17 mouse cellular contexts compared by ENCODE assay signal in genomic region chr6:141189701-141190100, GRCm38 (mm10). TPM values are rescaled to one million over a fixed set of nuclear protein-coding genes. Genes with fewer than 3 reads are reported as not detected.
DNase-seq lines count a peak whose midpoint lies in the region; ATAC-seq and TF ChIP-seq lines count a peak whose summit lies in the region.
"Had no signal": no experiment of that assay in that cellular context is flagged by ENCODE, and none has a peak within 500 bp of the region (broad histone marks: within the 10 kb centered on the region; RNA-seq: fewer than 3 reads in every experiment).

No protein-coding gene starts in this region.

- no peak overlapping the region for H3K4me2 ChIP-seq in intestine, postnatal 0 days (replicated peaks; ENCODE audit: low read depth)
- H3K4me2 ChIP-seq: embryonic facial prominence, embryonic 12.5 days; forebrain, embryonic 12.5 days; heart, embryonic 13.5 days; hindbrain, embryonic 12.5 days had no signal

- H3K9ac ChIP-seq in heart, adult 2 months (ENCODE audit: low read depth, low read length): no peak overlapping the region
- H3K9ac ChIP-seq in intestine, postnatal 0 days (ENCODE audit: low read depth, low read length): no peak overlapping the region
- H3K9ac ChIP-seq: embryonic facial prominence, embryonic 12.5 days; forebrain, embryonic 12.5 days; heart, embryonic 13.5 days; hindbrain, embryonic 12.5 days had no signal

- no peak for TF ChIP-seq EP300 in heart, adult 2 months (IDR thresholded peaks at IDR 0.05; ENCODE audit: insufficient read depth, low read depth, low read length)

- intact Hi-C loops in heart, adult 2 months (cut with DNase I): no loop called here

- no peaks in the 10 kb centered on the region for H3K27me3 ChIP-seq in heart, adult 2 months (ENCODE audit: control insufficient read depth, insufficient read depth, low read length)
- no peaks in the 10 kb centered on the region for H3K27me3 ChIP-seq in intestine, postnatal 0 days (replicated peaks; ENCODE audit: control insufficient read depth, insufficient read depth, low read length)
- H3K27me3 ChIP-seq: embryonic facial prominence, embryonic 12.5 days; heart, embryonic 13.5 days; hindbrain, embryonic 12.5 days had no signal

- H3K27ac ChIP-seq in heart, adult 2 months: peak overlapping the region; percentile 10
- peak overlapping the region; percentile 81 for H3K27ac ChIP-seq in intestine, postnatal 0 days (ENCODE audit: low read depth, low read length)
- H3K27ac ChIP-seq: embryonic facial prominence, embryonic 12.5 days; forebrain, embryonic 12.5 days; heart, embryonic 13.5 days; hindbrain, embryonic 12.5 days had no signal

- no peaks in the 10 kb centered on the region for H3K4me1 ChIP-seq in heart, adult 2 months (ENCODE audit: control insufficient read depth, insufficient read depth, low read length)
- 0 out of 2 replicates have a peak, but pooled peaks cover 13% of the 10 kb centered on the region for H3K4me1 ChIP-seq in intestine, postnatal 0 days (replicated peaks; ENCODE audit: control insufficient read depth, insufficient read depth, low read length)
- H3K4me1 ChIP-seq: embryonic facial prominence, embryonic 12.5 days; forebrain, embryonic 12.5 days; heart, embryonic 13.5 days; hindbrain, embryonic 12.5 days had no signal

- H3K36me3 ChIP-seq in heart, adult 2 months (ENCODE audit: control insufficient read depth, insufficient read depth, low read length): no peaks in the 10 kb centered on the region
- no peaks in the 10 kb centered on the region for H3K36me3 ChIP-seq in intestine, postnatal 0 days (ENCODE audit: control insufficient read depth, insufficient read depth)
- H3K36me3 ChIP-seq: embryonic facial prominence, embryonic 12.5 days; forebrain, embryonic 12.5 days; heart, embryonic 13.5 days; hindbrain, embryonic 12.5 days had no signal

- peak; percentile 36; the same call in 1 of the 2 replicates for ATAC-seq in intestine, postnatal 0 days
- ATAC-seq: forebrain, embryonic 16.5 days; hindbrain, embryonic 16.5 days; inflammation-experienced regulatory T-cells, adult 6 months had no signal

- no peaks in the 10 kb centered on the region for H3K9me3 ChIP-seq in intestine, postnatal 0 days (ENCODE audit: control insufficient read depth)
- H3K9me3 ChIP-seq: embryonic facial prominence, embryonic 12.5 days; forebrain, embryonic 12.5 days; heart, embryonic 13.5 days; hindbrain, embryonic 12.5 days had no signal

- WGBS in heart, adult 2 months: 85% methylated on average over 3 of the region's 3 CpGs
- 76% methylated on average over 3 of the region's 3 CpGs for WGBS in intestine, postnatal 0 days

- no peak for TF ChIP-seq CTCF in heart, adult 2 months (IDR thresholded peaks at IDR 0.05)
- no peak for TF ChIP-seq CTCF in intestine, postnatal 0 days (IDR thresholded peaks at IDR 0.05; ENCODE audit: low read depth)

- no peak for TF ChIP-seq POLR2A in heart, adult 2 months (IDR thresholded peaks at IDR 0.05; ENCODE audit: insufficient read depth, low read depth, low read length)

- no peaks in the 10 kb centered on the region for H3K79me2 ChIP-seq in heart, adult 2 months (replicated peaks; ENCODE audit: control insufficient read depth, insufficient read depth, low read length)

- H3K4me3 ChIP-seq in heart, adult 2 months: no peak overlapping the region
- no peak overlapping the region for H3K4me3 ChIP-seq in intestine, postnatal 0 days (ENCODE audit: low read depth, low read length)
- H3K4me3 ChIP-seq: embryonic facial prominence, embryonic 12.5 days; forebrain, embryonic 12.5 days; heart, embryonic 13.5 days; hindbrain, embryonic 12.5 days had no signal

- DNase-seq in heart, adult 2 months: no peak
- DNase-seq in heart, postnatal 4 days: no peak
- peak; percentile 13 for DNase-seq in lung, postnatal 10 days
- no peak for DNase-seq in lung, adult 18-20 months
- DNase-seq in kidney, postnatal 25 days: no peak
- DNase-seq: cerebellum, adult 11-12 months; cerebellum, adult 9-10 months; cerebellum, postnatal 25 days had no signal

RNA-seq across cellular contexts. Expression of gene Pde3a, which starts 59.4 kb away (rescaled TPM):
- total RNA-seq in heart, adult 2 months (2021): 10 to 100 TPM; 64.6 to 72.3 TPM
- 18.0 and 23.9 TPM in 2 replicates for polyA plus RNA-seq in heart, adult 2 months (2012; rRNA removed)
- total RNA-seq in heart, postnatal 4 days (2021): 10 to 100 TPM; 56.1 to 57.0 TPM
- 17.6 and 18.6 TPM in 2 replicates for polyA plus RNA-seq in intestine, postnatal 0 days (2015; fragmentation: Nextera tagmentation; extraction: Ambion mirVana)
- total RNA-seq: granulocyte monocyte progenitor cell, adult 5-6 weeks had no signal
- polyA plus RNA-seq: inflammation-experienced regulatory T-cells, adult 6 months had no signal
